Mouse (Mus musculus) brown adipose tissue, adult 24 weeks (tissue): ENCODE results near the gene Cox6a2. TPM values are rescaled to one million over a fixed set of nuclear protein-coding genes. Genes with fewer than 3 reads are reported as not detected.

Source experiments
- H3K27ac ChIP-seq: fragments of 200-500 bp; replicated peaks from 2 replicates; pipeline ENCODE4 v1.5.1; 2012; ENCODE audit warnings: low read depth, mild to moderate bottlenecking, low read length
- H3K4me1 ChIP-seq: fragments of 200-500 bp; 2 replicates; pipeline ENCODE4 v1.6.1; 2012; ENCODE audit warnings: low read length, mixed read lengths; ENCODE audit not compliant: control insufficient read depth, insufficient read depth, insufficient read length
- H3K4me3 ChIP-seq: fragments of 200-500 bp; 2 replicates; pipeline ENCODE4 v1.5.1; 2012; ENCODE audit warnings: low read depth, mild to moderate bottlenecking, low read length, moderate library complexity; ENCODE audit not compliant: insufficient read depth
- polyA plus RNA-seq: library from polyadenylated mRNA; stranded (reverse); fragments of >200 nt; gene quantifications from 2 replicates; pipeline ENCODE4 v1.2.4, GENCODE M21; 2012; ENCODE audit not compliant: missing spikeins, insufficient read depth, insufficient read length

The Cox6a2 gene
- polyA plus RNA-seq, 1 experiment, result 45.2 TPM

DNA sequence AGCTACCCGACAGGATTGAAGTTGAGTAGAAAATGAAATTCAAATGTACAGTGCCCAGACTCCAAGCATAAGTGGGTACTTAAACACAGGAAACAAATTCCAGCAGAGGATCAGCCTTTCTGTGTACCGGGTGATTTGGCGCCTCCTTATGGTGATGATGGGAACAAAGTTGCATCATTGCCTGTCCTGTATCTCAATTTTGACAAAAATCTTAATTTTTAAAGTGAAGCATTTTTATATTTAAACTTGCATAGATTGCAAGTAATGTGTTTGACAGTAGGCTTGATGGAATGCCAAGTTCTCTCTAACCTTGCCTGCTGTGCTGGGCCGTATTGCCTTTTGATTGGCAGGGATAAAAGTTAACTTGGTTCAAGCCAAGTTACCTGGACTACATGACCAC, 32.8 kb upstream of the Cox6a2 start:
- H3K27ac ChIP-seq, result no peak overlapping the region
- no peaks in the 10 kb centered on the region for H3K4me1 ChIP-seq
- no peak overlapping the region for H3K4me3 ChIP-seq

DNA sequence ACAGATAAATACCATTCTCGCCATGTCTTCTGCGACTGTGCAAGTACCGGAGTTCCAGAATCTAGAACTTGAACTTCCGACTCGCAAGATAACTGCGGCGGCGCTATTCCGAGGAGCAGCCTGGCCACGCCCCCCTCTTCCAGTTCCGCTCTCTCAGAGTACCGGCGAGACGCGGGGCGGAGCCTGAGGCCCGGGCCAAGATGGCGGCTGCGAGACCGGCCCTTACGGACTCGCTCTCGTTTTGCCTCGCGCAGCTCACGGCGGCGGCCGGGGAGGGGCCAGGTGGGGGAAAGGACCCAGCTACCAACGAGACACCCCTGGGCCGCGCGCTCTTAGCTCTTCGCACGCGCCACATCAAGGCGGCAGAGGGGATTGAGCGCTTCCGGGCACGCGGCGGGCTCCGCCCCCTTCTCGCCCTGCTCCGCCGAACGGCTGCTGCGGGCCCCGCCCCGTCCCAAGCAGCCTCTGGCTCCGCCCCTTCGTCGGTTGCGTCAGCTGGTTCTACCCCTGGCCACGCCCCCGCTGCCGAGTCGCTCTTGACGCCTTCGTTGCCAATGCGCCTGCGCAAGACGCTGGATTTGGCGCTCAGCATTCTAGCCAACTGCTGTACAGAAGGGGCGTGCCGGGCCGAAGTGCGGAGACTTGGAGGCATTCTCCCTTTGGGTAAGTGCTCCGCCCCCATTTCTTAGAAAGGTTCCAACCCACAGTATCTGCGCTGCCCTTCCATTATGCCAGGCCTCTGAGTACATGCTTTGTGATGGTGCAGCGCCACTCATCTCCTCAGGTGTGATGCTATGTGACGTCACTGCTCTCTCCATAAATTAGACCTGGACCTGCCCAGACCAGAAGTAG, 32.0 kb upstream of the Cox6a2 start, which contains the start of gene 9130023H24Rik:
TSS of gene 9130023H24Rik (minus strand) at position 105 of the 852 bp plus-strand sequence.
- H3K27ac ChIP-seq, result peak within 1 kb of the TSS; percentile 94
- H3K4me3 ChIP-seq, result peak within 1 kb of the TSS; percentile 70

DNA sequence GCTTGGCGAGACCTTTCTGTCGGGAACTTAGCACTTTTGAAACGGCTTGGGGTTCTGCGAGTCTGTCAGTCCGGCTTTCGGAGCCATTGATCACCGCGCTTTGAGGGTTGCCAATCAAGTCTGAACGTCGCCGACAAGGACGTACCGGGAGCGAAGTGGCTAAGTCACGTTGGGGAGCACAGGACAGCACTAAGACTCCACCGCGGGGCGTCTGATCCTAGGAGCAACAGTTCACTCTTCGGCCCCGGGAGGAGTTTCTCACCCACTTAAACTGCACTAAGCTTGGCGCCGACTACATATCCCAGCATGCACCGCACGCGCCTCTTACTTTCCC, 31.4 kb upstream of the Cox6a2 start:
- no peaks in the 10 kb centered on the region for H3K4me1 ChIP-seq
- H3K27ac ChIP-seq, result peak overlapping the region; percentile 94
- peak overlapping the region; percentile 70 for H3K4me3 ChIP-seq

More for the DNA sequence above, 32.0 kb upstream of the Cox6a2 start, which contains the start of gene 9130023H24Rik:
- no peaks in the 10 kb centered on the region for H3K4me1 ChIP-seq

DNA sequence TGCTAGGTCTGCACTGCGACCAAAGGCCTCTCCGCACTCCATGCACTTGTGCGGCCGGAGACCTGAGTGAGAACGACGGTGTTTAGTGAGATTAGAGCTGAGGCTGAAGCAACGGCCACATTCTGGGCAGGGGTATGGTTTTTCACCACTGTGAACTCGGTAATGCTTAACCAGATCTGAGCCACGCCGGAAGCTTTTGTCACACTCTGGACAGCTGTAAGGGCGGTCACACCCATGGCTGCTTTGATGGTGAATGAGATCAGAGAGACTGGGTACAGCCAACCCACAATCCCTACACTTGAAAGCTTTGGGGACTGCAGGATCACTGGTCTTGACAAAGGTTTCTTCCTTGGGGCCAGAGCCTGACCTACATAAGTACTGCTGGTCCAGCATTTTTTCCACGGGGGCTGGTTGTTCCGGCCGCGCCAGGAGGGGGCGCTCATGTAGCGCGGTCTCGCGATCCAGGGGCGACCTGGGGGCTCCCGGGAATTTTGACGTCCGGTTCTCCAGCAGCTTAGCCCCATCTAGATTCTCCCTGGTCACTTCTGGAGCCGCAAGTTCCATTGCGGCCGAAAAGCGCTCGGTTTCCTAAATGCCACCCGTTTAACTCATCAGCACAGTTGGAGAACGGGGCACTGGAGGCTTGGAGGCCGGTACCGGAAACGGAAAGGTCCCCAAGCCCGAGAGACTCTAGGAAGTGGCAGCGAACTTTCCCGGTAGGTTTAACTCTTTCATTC, 30.8 kb upstream of the Cox6a2 start, which contains the start of gene Armc5:
TSS of gene Armc5 (plus strand) at position 487 of the 737 bp plus-strand sequence.
- H3K4me3 ChIP-seq, result peak within 1 kb of the TSS; percentile 70
- no peaks in the 10 kb centered on the region for H3K4me1 ChIP-seq
- peak within 1 kb of the TSS; percentile 94 for H3K27ac ChIP-seq

DNA sequence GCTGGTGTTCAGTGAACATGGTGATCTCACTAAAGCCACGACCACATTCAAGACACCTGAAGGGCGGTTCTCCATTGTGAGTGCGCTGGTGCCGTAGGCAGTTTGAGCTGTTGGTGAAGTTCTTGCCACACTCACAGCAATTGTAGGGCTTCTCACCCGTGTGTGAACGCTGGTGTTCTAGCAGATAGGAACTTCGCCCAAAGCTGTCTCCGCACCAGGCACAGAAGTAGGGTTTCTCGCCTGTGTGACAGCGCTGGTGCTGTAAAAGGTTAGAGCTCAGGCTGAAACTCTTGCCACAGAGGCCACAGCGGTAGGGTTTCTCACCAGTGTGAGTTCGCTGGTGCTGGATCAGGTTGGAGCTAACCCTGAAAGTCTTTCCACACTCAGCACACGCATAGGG, 30.2 kb upstream of the Cox6a2 start:
- Histone ChIP-seq H3K27ac (no peak overlapping the region), H3K4me3 (no peak overlapping the region), H3K4me1 (no peaks in the 10 kb centered on the region)

DNA sequence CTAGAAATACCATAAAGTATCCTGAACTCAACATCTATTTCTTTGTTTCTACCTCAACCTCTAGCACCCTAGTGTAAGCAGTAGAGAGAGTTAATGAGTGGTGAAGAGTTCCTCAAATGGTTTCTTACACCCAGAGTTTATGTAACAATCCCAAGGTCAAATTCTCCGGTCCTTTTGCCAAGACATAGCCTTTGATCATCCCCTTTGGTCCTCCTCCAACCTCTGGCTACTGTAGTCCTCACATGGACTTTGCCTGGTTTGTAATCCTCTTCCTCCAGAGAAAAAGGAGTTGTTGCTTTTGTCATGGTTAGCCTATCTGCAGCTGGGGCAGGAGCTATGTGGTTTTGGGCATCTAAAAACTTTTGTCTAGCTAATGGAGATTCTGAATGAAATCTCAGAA, 29.3 kb upstream of the Cox6a2 start:
- Histone ChIP-seq H3K4me3 (no peak overlapping the region), H3K4me1 (no peaks in the 10 kb centered on the region)

DNA sequence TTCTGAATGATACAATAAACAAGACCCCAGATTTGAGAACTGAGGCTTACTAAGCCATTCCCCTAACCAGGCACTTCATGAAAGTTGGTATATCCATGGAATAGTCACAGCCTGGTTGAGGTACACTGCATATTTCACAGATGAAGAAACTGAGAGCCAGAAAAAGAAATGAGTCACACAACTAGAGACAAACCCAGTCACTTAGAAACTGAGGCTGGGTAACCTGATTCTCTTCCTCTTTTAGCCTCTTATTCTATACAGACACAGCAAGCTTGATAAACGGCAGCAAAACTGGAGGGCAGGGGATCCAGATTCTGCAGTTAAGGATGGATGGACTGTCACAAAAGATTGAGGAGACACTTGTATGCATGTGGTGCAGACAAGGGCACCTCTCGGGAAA, 28.6 kb upstream of the Cox6a2 start:
- Histone ChIP-seq H3K4me3 (no peak overlapping the region), H3K27ac (no peak overlapping the region), H3K4me1 (no peaks in the 10 kb centered on the region)

More for the DNA sequence above, 29.3 kb upstream of the Cox6a2 start:
- H3K27ac ChIP-seq, result no peak overlapping the region

DNA sequence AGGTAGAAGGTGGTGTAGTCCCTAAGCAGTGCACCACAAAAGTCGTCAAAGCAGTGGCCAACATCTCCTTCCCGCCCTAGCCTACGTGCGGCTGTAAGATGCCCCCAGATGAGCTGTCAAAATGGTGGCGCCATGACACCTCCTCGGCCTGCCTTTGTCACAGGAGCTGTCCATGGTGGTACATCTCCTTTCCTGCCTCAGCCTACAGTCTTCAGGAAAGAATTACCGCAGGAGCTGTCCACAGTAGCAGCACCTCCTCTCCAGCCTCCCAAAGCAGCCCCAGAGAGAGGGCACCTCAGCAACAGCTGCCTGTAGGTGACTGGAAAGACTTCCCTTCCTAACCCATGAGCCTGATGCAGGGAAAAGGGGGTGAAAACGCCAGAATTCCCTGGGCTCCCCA, 25.6 kb upstream of the Cox6a2 start:
- H3K27ac ChIP-seq, result no peak overlapping the region
- no peak overlapping the region for H3K4me3 ChIP-seq
- H3K4me1 ChIP-seq, result no peaks in the 10 kb centered on the region

DNA sequence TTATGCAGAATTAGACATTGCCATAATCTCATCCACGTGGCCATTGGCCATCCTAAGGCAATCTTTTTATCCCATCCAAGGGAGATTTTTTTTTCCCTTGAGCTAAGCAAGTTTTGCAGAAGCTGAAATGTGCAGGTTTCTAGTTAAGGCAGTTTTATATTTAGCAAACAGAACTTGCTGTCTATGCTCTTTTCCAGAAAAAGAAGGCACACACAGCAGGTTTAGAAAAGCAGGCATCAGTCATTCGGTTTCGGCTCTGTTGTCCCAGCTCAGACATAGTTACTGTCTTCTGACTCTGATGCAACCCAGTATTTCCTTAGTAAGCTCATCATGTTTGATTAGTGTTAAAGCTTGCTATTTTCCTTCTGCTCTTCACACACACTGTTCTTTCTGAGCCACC, 14.7 kb upstream of the Cox6a2 start:
- H3K27ac ChIP-seq, result no peak overlapping the region
- H3K4me1 ChIP-seq, result no peaks in the 10 kb centered on the region
- H3K4me3 ChIP-seq, result no peak overlapping the region

DNA sequence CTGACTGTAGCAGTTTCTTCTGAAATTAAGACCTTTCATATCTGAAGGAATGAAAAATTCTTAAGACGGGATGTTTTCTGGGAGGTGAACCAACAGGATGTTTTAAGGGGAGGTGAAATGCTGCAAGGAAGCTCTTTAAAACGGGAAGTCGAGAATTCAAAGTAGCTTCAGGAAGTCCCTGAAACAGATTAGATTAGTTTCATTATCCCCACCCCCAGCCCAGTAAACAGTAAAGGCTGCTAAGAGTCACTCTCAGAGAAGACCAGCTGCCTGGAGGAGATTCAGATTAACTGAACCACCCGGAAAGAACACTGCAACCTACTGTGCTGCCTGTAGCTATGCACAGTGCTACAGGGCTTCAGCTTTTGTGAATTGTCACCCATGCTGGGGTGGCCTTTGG, 13.8 kb upstream of the Cox6a2 start:
- H3K4me3 ChIP-seq, result no peak overlapping the region
- H3K27ac ChIP-seq, result no peak overlapping the region

DNA sequence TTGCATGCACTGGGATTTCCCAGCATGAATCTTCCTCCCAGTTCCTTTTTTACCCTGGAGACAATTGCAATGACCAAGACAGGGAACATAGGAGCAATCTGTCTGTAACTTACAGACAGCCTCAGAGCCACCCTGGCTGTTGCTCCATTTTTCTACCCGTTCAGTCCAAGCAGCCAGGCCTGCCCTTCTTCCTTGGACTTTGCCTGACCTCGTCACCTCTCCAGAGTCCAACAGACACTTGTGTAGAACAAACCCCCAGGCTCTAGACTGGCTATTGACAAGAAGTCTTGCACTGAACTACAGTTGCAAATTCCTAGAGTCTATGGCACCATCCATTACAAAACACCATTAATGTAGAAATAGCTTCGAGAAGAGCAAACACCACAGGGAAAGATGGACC, 3.6 kb upstream of the Cox6a2 start:
- Histone ChIP-seq H3K27ac (no peak overlapping the region), H3K4me1 (no peaks in the 10 kb centered on the region), H3K4me3 (no peak overlapping the region)

More for the DNA sequence above, 13.8 kb upstream of the Cox6a2 start:
- no peaks in the 10 kb centered on the region for H3K4me1 ChIP-seq

DNA sequence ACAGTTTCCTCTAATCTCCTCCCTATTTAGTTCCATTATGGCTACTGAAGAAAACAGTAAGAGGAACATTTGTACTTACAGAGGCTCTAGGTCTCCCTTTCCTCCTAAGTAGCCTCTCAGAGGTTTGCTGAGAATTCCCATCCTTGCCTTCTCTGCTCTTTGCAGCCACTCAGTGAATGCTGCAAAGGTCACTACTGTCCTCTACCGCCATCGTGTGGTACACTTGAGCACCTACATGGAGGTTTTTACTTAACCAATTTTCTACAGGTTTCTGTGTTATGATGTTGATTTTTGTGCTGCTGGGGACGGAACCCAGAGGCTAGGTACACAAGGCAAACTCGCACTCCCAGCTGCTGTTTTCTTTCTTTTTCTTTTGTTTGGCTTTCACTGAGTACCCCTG, 2.0 kb upstream of the Cox6a2 start:
- no peak overlapping the region for H3K27ac ChIP-seq
- H3K4me1 ChIP-seq, result no peaks in the 10 kb centered on the region
- no peak overlapping the region for H3K4me3 ChIP-seq

DNA sequence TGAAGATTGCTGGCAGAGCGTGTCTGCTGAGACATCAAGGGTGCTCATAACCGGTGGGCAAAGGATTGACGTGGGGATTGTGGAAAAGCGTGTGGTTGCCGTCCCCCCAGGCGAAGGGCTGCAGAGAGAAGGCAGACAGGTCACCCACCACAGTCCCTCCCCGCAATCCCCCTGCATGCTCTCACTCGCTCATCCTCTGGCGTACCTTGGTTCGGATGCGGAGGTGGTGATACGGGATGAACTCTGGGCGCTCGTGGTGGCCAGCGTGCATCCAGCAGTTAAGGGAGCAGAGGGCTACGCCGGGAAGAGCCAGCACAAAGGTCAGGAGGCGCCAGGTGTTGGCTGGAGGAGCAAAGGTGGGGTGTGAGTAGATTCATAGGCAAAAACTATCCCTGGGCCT, 492 bp downstream of the Cox6a2 start:
- Histone ChIP-seq H3K27ac (no peak overlapping the region), H3K4me3 (no peak overlapping the region), H3K4me1 (no peaks in the 10 kb centered on the region)

DNA sequence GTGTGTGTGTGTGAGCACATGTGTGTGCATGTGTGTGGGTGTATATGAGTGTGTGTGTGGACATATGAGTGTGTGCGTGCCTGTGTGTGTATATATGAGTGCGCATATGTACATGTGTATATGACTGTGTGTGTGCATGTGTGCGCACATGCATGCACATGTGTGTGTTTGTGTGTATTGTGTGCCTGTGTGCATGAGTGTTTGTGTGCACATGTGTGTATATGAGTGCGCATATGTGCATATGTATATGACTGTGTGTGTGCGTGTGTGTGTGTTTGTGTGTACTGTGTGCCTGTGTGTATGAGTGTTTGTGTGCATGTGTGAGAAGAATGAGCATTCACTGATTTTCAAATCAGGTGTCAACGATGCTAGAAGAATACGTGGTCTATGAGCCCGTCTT, 2.0 kb downstream of the Cox6a2 start:
- no peak overlapping the region for H3K27ac ChIP-seq
- H3K4me1 ChIP-seq, result no peaks in the 10 kb centered on the region
- H3K4me3 ChIP-seq, result no peak overlapping the region

DNA sequence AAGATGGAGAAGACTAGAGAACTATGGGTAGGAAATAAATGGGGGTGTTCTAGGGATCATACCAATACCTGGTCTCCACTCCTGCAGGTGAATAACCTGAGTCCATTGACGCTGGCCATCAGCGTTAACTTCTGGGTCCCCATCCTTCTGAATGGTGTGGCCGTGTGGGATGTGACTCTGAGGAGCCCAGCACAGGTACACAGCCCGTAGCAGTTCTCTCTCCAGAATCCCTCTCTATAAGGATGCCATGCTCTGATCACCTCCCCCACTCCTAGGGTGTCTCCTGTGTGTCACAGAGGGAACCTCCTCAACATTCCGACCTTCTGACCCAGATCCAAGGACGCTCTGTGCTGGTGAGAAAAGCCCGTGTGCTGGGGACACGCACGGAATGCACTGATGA, 3.1 kb downstream of the Cox6a2 start:
- Histone ChIP-seq H3K27ac (no peak overlapping the region), H3K4me3 (no peak overlapping the region), H3K4me1 (no peaks in the 10 kb centered on the region)

DNA sequence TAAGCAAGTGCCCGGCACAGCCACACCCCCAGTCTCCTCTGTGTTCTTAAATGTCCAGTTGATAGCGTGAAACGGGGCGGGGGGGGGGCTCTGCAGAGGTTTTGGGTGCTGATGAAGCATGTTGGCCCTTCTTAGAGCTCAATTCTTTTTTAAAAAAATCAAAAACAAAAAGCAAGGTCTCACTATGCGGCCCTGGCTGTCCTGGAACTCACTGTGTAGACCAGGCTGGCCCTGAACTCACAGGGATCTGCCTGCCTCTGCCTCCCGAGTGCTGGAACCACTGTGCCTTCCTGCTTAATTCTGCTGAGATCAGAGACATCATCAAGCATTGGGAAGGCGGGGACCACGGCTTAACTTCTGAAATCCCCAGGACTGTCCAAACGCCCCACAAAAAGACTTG, 4.6 kb downstream of the Cox6a2 start:
- no peak overlapping the region for H3K27ac ChIP-seq
- H3K4me1 ChIP-seq, result no peaks in the 10 kb centered on the region
- no peak overlapping the region for H3K4me3 ChIP-seq
